Mouse (Mus musculus) MEL (cell line): ENCODE measurements at regions not wholly inside any gene's neighbourhood (a gene's known extent, or its start where the extent isn't known, plus 50 kb on each side); places are given as distances from the start of the nearest gene placed in this dataset.

Source experiments
- DNase-seq: peaks from one replicate; pipeline ENCODE4 v3.0.0; 2011; ENCODE audit warnings: low read depth, low spot score
- H3K27ac ChIP-seq: 2 replicates; pipeline ENCODE4 v1.5.1; 2012; ENCODE audit warnings: low read depth, mild to moderate bottlenecking, control low read depth, low read length, moderate library complexity; ENCODE audit not compliant: control insufficient read depth
- H3K27me3 ChIP-seq, 2 experiments: fragments of 150-350 bp in 1 of 2; sonication (generic) in 1 of 2; 2 replicates each; pipeline ENCODE4 v1.6.1; 2012; ENCODE audit warnings: low read length in 2 of 2, mild to moderate bottlenecking in 2 of 2, improper control_type of control experiment in 1 of 2, moderate library complexity in 1 of 2; ENCODE audit not compliant: insufficient read depth in 2 of 2, control insufficient read depth in 1 of 2
- H3K36me3 ChIP-seq, 2 experiments: 2 replicates each; pipeline ENCODE4 v1.6.1; 2012 to 2014; ENCODE audit warnings: low read length in 2 of 2, improper control_type of control experiment in 1 of 2, inconsistent platforms in 1 of 2, mild to moderate bottlenecking in 1 of 2; ENCODE audit not compliant: insufficient read depth in 2 of 2, control insufficient read depth in 1 of 2
- H3K4me1 ChIP-seq, 2 experiments: fragments of 150-350 bp in 1 of 2; sonication (generic) in 1 of 2; 2 replicates each; pipeline ENCODE4 v1.6.1; 2012; ENCODE audit warnings: low read length in 2 of 2, improper control_type of control experiment in 1 of 2, mild to moderate bottlenecking in 1 of 2; ENCODE audit not compliant: insufficient read depth in 2 of 2, control insufficient read depth in 1 of 2
- H3K4me3 ChIP-seq, 2 experiments: fragments of 150-350 bp in 1 of 2; sonication (generic) in 1 of 2; 2 replicates each; pipeline ENCODE4 v1.5.1; 2012; ENCODE audit warnings: low read depth in 2 of 2, low read length in 2 of 2, mild to moderate bottlenecking in 2 of 2, moderate library complexity in 2 of 2, control low read depth in 1 of 2, improper control_type of control experiment in 1 of 2; ENCODE audit not compliant: control insufficient read depth in 1 of 2, insufficient read depth in 1 of 2
- H3K79me2 ChIP-seq: 2 replicates; pipeline ENCODE4 v1.6.1; 2012; ENCODE audit warnings: mild to moderate bottlenecking, low read length, moderate library complexity; ENCODE audit not compliant: control insufficient read depth, poor library complexity, insufficient read depth
- H3K9ac ChIP-seq: 2 replicates; pipeline ENCODE4 v1.6.1; 2012; ENCODE audit warnings: low read depth, mild to moderate bottlenecking, control low read depth, low read length, moderate library complexity; ENCODE audit not compliant: control insufficient read depth, poor library complexity, severe bottlenecking
- H3K9me3 ChIP-seq: fragments of 150-350 bp; sonication (generic); replicated peaks from 2 replicates; pipeline ENCODE4 v1.6.1; 2012; ENCODE audit warnings: mild to moderate bottlenecking, low read length, improper control_type of control experiment, moderate library complexity; ENCODE audit not compliant: insufficient read depth
- BHLHE40 ChIP-seq: IDR thresholded peaks from 2 replicates; pipeline ENCODE4 v1.6.1; 2012; ENCODE audit warnings: low read depth, mild to moderate bottlenecking, inconsistent platforms, low read length, improper control_type of control experiment, borderline replicate concordance
- E2F4 ChIP-seq: IDR thresholded peaks from 2 replicates; pipeline ENCODE4 v1.6.1; 2011; ENCODE audit warnings: low read depth, low read length, improper control_type of control experiment, borderline replicate concordance
- GABPA ChIP-seq: IDR thresholded peaks from 2 replicates; pipeline ENCODE4 v1.6.1; 2012; ENCODE audit warnings: low read depth, mild to moderate bottlenecking, inconsistent platforms, low read length, improper control_type of control experiment, moderate library complexity
- HCFC1 ChIP-seq: IDR thresholded peaks from 2 replicates; pipeline ENCODE4 v1.6.1; 2012; ENCODE audit warnings: low read depth, mild to moderate bottlenecking, inconsistent platforms, low read length, improper control_type of control experiment, moderate library complexity
- KAT2A ChIP-seq: conservative IDR thresholded peaks from 2 replicates; pipeline ENCODE4 v1.6.1; 2012; ENCODE audit warnings: low read depth, low read length, improper control_type of control experiment, inconsistent platforms
- MAX ChIP-seq: IDR thresholded peaks from 2 replicates; pipeline ENCODE4 v1.6.1; 2011; ENCODE audit warnings: low read length, improper control_type of control experiment
- MAZ ChIP-seq: IDR thresholded peaks from 2 replicates; pipeline ENCODE4 v1.6.1; 2012; ENCODE audit warnings: low read depth, mild to moderate bottlenecking, inconsistent platforms, low read length, improper control_type of control experiment
- NELFE ChIP-seq: IDR thresholded peaks from 2 replicates; pipeline ENCODE4 v1.6.1; 2011; ENCODE audit warnings: low read depth, low read length, improper control_type of control experiment
- NRF1 ChIP-seq: IDR thresholded peaks from 2 replicates; pipeline ENCODE4 v1.6.1; 2014; ENCODE audit warnings: low read depth, mild to moderate bottlenecking, inconsistent platforms, low read length, improper control_type of control experiment, moderate library complexity; ENCODE audit not compliant: poor library complexity, insufficient read depth, severe bottlenecking
- POLR2A ChIP-seq, 2 experiments: IDR thresholded peaks; 2 replicates each; pipeline ENCODE4 v1.6.1; 2011 to 2012; ENCODE audit warnings: low read length in 2 of 2, mild to moderate bottlenecking in 2 of 2, control low read depth in 1 of 2, improper control_type of control experiment in 1 of 2, low read depth in 1 of 2, moderate library complexity in 1 of 2; ENCODE audit not compliant: control insufficient read depth in 1 of 2, insufficient read depth in 1 of 2, poor library complexity in 1 of 2
- POLR2AphosphoS2 ChIP-seq: IDR thresholded peaks from 2 replicates; pipeline ENCODE4 v1.6.1; 2011; ENCODE audit warnings: low read length, improper control_type of control experiment
- RCOR1 ChIP-seq: IDR thresholded peaks from 2 replicates; pipeline ENCODE4 v1.6.1; 2012; ENCODE audit warnings: low read depth, mild to moderate bottlenecking, inconsistent platforms, low read length, improper control_type of control experiment
- SIN3A ChIP-seq: IDR thresholded peaks from 2 replicates; pipeline ENCODE4 v1.6.1; 2012; ENCODE audit warnings: low read length, improper control_type of control experiment, inconsistent platforms
- TBP ChIP-seq: IDR thresholded peaks from 2 replicates; pipeline ENCODE4 v1.8.0; 2011; ENCODE audit warnings: low read depth, low read length, improper control_type of control experiment
- TCF12 ChIP-seq: IDR thresholded peaks from 2 replicates; pipeline ENCODE4 v1.6.1; 2014; ENCODE audit warnings: low read depth, mild to moderate bottlenecking, inconsistent platforms, low read length, improper control_type of control experiment, moderate library complexity
- ZKSCAN1 ChIP-seq: IDR thresholded peaks from 2 replicates; pipeline ENCODE4 v1.6.1; 2012; ENCODE audit warnings: low read depth, mild to moderate bottlenecking, inconsistent platforms, low read length, improper control_type of control experiment, moderate library complexity
- ZMIZ1 ChIP-seq: IDR thresholded peaks from 2 replicates; pipeline ENCODE4 v1.6.1; 2012; ENCODE audit warnings: low read depth, mild to moderate bottlenecking, inconsistent platforms, low read length, improper control_type of control experiment, moderate library complexity
- ZNF384 ChIP-seq: IDR thresholded peaks from 2 replicates; pipeline ENCODE4 v1.6.1; 2012; ENCODE audit warnings: low read depth, mild to moderate bottlenecking, inconsistent platforms, low read length, improper control_type of control experiment

GRCm38 (mm10) chr10:10216892-10217291, 255.2 kb downstream of the Adgb start:
- Histone ChIP-seq H3K27ac (no peak overlapping the region), H3K9me3 (no peaks in the 10 kb centered on the region), H3K4me1 (no peaks in the 10 kb centered on the region), H3K4me3 (no peak overlapping the region), H3K27me3 (no peaks in the 10 kb centered on the region), H3K79me2 (no peaks in the 10 kb centered on the region), H3K9ac (no peak overlapping the region), H3K36me3 (no peaks in the 10 kb centered on the region)
- no peak for DNase-seq
- no peak for TF ChIP-seq ZNF384
- no peak for TF ChIP-seq ZMIZ1
- TF ChIP-seq NELFE: no peak
- no peak for TF ChIP-seq HCFC1
- no peak for TF ChIP-seq ZKSCAN1
- TF ChIP-seq MAZ: no peak
- no peak for TF ChIP-seq E2F4
- TF ChIP-seq SIN3A: no peak
- TF ChIP-seq POLR2A (IDR thresholded peaks at IDR 0.05; ENCODE audit: control insufficient read depth in 1 of 2, insufficient read depth in 1 of 2, low read depth in 1 of 2, low read length in 2 of 2, poor library complexity in 1 of 2): no peak
- no peak for TF ChIP-seq BHLHE40
- no peak for TF ChIP-seq MAX
- no peak for TF ChIP-seq POLR2AphosphoS2

- no peak overlapping the region for H3K4me3 ChIP-seq
- H3K9ac ChIP-seq: no peak overlapping the region
- H3K9me3 ChIP-seq: no peaks in the 10 kb centered on the region
- no peak overlapping the region for H3K27ac ChIP-seq
- H3K27me3 ChIP-seq: no peaks in the 10 kb centered on the region
- no peaks in the 10 kb centered on the region for H3K36me3 ChIP-seq
- no peaks in the 10 kb centered on the region for H3K4me1 ChIP-seq
- no peak for DNase-seq
- no peak for TF ChIP-seq RCOR1
- TF ChIP-seq E2F4: no peak
- no peak for TF ChIP-seq TCF12
- no peak for TF ChIP-seq KAT2A
- TF ChIP-seq TBP: no peak
- no peak for TF ChIP-seq ZKSCAN1
- no peak for TF ChIP-seq GABPA
- TF ChIP-seq POLR2A (IDR thresholded peaks at IDR 0.05; ENCODE audit: control insufficient read depth in 1 of 2, insufficient read depth in 1 of 2, low read depth in 1 of 2, low read length in 2 of 2, poor library complexity in 1 of 2): no peak
- TF ChIP-seq NRF1: no peak
- TF ChIP-seq, all 39 proteins: peak for 0
- no peaks in the 10 kb centered on the region for H3K79me2 ChIP-seq
Measured at GRCm38 (mm10) chr10:10215376-10215775, 256.8 kb downstream of the Adgb start.
